Mouse (Mus musculus) liver, embryonic 14.5 days (tissue): ENCODE data around the gene Olfr740. TPM values are rescaled to one million over a fixed set of nuclear protein-coding genes. Genes with fewer than 3 reads are reported as not detected.

ENCODE experiments used
- ATAC-seq: fragments of 200-750 bp; cut with Nextera tagmentation; 2 replicates; pipeline ENCODE4 v1.8.0; 2017; ENCODE audit warnings: moderate number of reproducible peaks, mild to moderate bottlenecking, moderate library complexity; ENCODE audit not compliant: insufficient read depth
- DNase-seq, 3 experiments: peaks; one replicate each; pipeline ENCODE4 v3.0.0-alpha.2; 2012 to 2013; ENCODE audit warnings: low read depth in 3 of 3, low spot score in 3 of 3
- H3K27ac ChIP-seq: fragments of 300-500 bp; sonication (generic); 2 replicates; pipeline ENCODE4 v1.5.1; 2014; ENCODE audit warnings: moderate library complexity, mild to moderate bottlenecking, control low read depth, inconsistent platforms
- H3K27me3 ChIP-seq: fragments of 300-500 bp; sonication (generic); 2 replicates; pipeline ENCODE4 v1.6.1; 2014; ENCODE audit warnings: mild to moderate bottlenecking, low read length, moderate library complexity; ENCODE audit not compliant: control insufficient read depth, insufficient read depth
- H3K36me3 ChIP-seq: fragments of 300-500 bp; sonication (generic); replicated peaks from 2 replicates; pipeline ENCODE4 v1.6.1; 2014; ENCODE audit warnings: low read depth; ENCODE audit not compliant: control insufficient read depth, insufficient read depth
- H3K4me1 ChIP-seq, 2 experiments: fragments of 200-500 bp in 1 of 2; fragments of 300-500 bp in 1 of 2; sonication (generic) in 1 of 2; replicated peaks; 2 replicates each; pipeline ENCODE4 v1.6.1; 2012 to 2014; ENCODE audit warnings: antibody characterized with exemption in 1 of 2, inconsistent platforms in 1 of 2, low read length in 1 of 2; ENCODE audit not compliant: control insufficient read depth in 2 of 2, insufficient read depth in 2 of 2
- H3K4me2 ChIP-seq: fragments of 300-500 bp; sonication (generic); 2 replicates; pipeline ENCODE4 v1.6.1; 2014; ENCODE audit warnings: low read depth, mild to moderate bottlenecking, control low read depth, moderate library complexity
- H3K4me3 ChIP-seq, 2 experiments: fragments of 200-500 bp in 1 of 2; fragments of 300-500 bp in 1 of 2; sonication (generic) in 1 of 2; 2 replicates each; pipeline ENCODE4 v1.5.1; 2012 to 2014; ENCODE audit warnings: low read depth in 2 of 2, low read length in 2 of 2, mild to moderate bottlenecking in 2 of 2, control low read depth in 1 of 2, inconsistent platforms in 1 of 2, moderate library complexity in 1 of 2; ENCODE audit not compliant: insufficient read depth in 1 of 2
- H3K9ac ChIP-seq: fragments of 300-500 bp; sonication (generic); replicated peaks from 2 replicates; pipeline ENCODE4 v1.6.1; 2014; ENCODE audit warnings: mild to moderate bottlenecking, control low read depth, moderate library complexity
- H3K9me3 ChIP-seq: fragments of 300-500 bp; sonication (generic); 2 replicates; pipeline ENCODE4 v1.6.1; 2016; ENCODE audit warnings: low read length, mixed read lengths; ENCODE audit not compliant: control insufficient read depth
- CTCF ChIP-seq: IDR thresholded peaks from 2 replicates; pipeline ENCODE4 v1.5.1; 2016; ENCODE audit warnings: antibody characterized with exemption, low read depth, control low read depth
- EP300 ChIP-seq: IDR thresholded peaks from 2 replicates; pipeline ENCODE4 v1.6.1; 2016; ENCODE audit warnings: antibody characterized with exemption, low read depth
- WGBS: fragments of 180-500 bp; shearing (Covaris S2); extraction: QIAGEN DNeasy Blood & Tissue Kit; methylation state at CpG from one replicate; pipeline ENCODE4 v1.1.7; 2014; ENCODE audit not compliant: insufficient replicate concordance; 5-methylcytosine and 5-hydroxymethylcytosine counted together
- polyA plus RNA-seq, 2 experiments: library from polyadenylated mRNA; depleted of rRNA in 1 of 2; stranded (reverse) in 1 of 2; unstranded in 1 of 2; fragments of >200 nt; fragmentation: Nextera tagmentation in 1 of 2; extraction: Ambion mirVana in 1 of 2; gene quantifications; 2 replicates each; pipeline versions ENCODE4 v1.2.1 to v1.2.3; 2012 to 2014

Gene Olfr740
- polyA plus RNA-seq, 2 experiments, result not detected

- no peaks in the 10 kb centered on the region for H3K9me3 ChIP-seq
- H3K4me3 ChIP-seq, result no peak within 1 kb of the TSS
- H3K4me2 ChIP-seq, result no peak within 1 kb of the TSS
- no peaks in the 10 kb centered on the region for H3K4me1 ChIP-seq
- TF ChIP-seq CTCF (no peak), EP300 (no peak)
- no peaks in the 10 kb centered on the region for H3K36me3 ChIP-seq
- WGBS, result 26% methylated on average over 2 of the region's 2 CpGs
- H3K9ac ChIP-seq, result no peak within 1 kb of the TSS
- ATAC-seq (no peak), DNase-seq (no peak)
- no peak within 1 kb of the TSS for H3K27ac ChIP-seq
- H3K27me3 ChIP-seq, result no peaks in the 10 kb centered on the region
Observed at GRCm38 (mm10) chr14:50503300-50503699, 58.0 kb downstream of the Olfr740 start, which contains the start of gene Olfr742. Gene Olfr742 (plus strand): TSS chr14:50503600.

Other genes starting within 250 kb of the Olfr740 start
- not detected in 2 replicates for gene Olfr731, start 203.7 kb upstream of the Olfr740 start, polyA plus RNA-seq (2012; rRNA removed)
- not detected in 2 replicates for gene Olfr731, start 203.7 kb upstream of the Olfr740 start, polyA plus RNA-seq (2014; fragmentation: Nextera tagmentation; extraction: Ambion mirVana)
- gene Olfr732, start 161.3 kb upstream of the Olfr740 start, polyA plus RNA-seq (2012; rRNA removed), result not detected in 2 replicates
- not detected in 2 replicates for gene Olfr732, start 161.3 kb upstream of the Olfr740 start, polyA plus RNA-seq (2014; fragmentation: Nextera tagmentation; extraction: Ambion mirVana)
- not detected in 2 replicates for gene Olfr733, start 144.0 kb upstream of the Olfr740 start, polyA plus RNA-seq (2012; rRNA removed)
- not detected in 2 replicates for gene Olfr733, start 144.0 kb upstream of the Olfr740 start, polyA plus RNA-seq (2014; fragmentation: Nextera tagmentation; extraction: Ambion mirVana)
- not detected in 2 replicates for gene Olfr734, start 118.8 kb upstream of the Olfr740 start, polyA plus RNA-seq (2012; rRNA removed)
- gene Olfr734, start 118.8 kb upstream of the Olfr740 start, polyA plus RNA-seq (2014; fragmentation: Nextera tagmentation; extraction: Ambion mirVana), result not detected in 2 replicates
- not detected in 2 replicates for gene Olfr735, start 96.7 kb upstream of the Olfr740 start, polyA plus RNA-seq (2012; rRNA removed)
- not detected in 2 replicates for gene Olfr735, start 96.7 kb upstream of the Olfr740 start, polyA plus RNA-seq (2014; fragmentation: Nextera tagmentation; extraction: Ambion mirVana)
- 0.04 TPM in 2 replicates for gene Tlr11, start 87.6 kb upstream of the Olfr740 start, polyA plus RNA-seq (2012; rRNA removed)
- 0.05 TPM in 1 of 2 replicates, not detected in the other for gene Tlr11, start 87.6 kb upstream of the Olfr740 start, polyA plus RNA-seq (2014; fragmentation: Nextera tagmentation; extraction: Ambion mirVana)
- not detected in 2 replicates for gene Olfr736, start 64.4 kb upstream of the Olfr740 start, polyA plus RNA-seq (2012; rRNA removed)
- gene Olfr736, start 64.4 kb upstream of the Olfr740 start, polyA plus RNA-seq (2014; fragmentation: Nextera tagmentation; extraction: Ambion mirVana), result not detected in 2 replicates
- not detected in 2 replicates for gene Olfr738, start 38.0 kb upstream of the Olfr740 start, polyA plus RNA-seq (2012; rRNA removed)
- not detected in 2 replicates for gene Olfr738, start 38.0 kb upstream of the Olfr740 start, polyA plus RNA-seq (2014; fragmentation: Nextera tagmentation; extraction: Ambion mirVana)
- gene Olfr739, start 26.9 kb upstream of the Olfr740 start, polyA plus RNA-seq (2012; rRNA removed), result not detected in 2 replicates
- gene Olfr739, start 26.9 kb upstream of the Olfr740 start, polyA plus RNA-seq (2014; fragmentation: Nextera tagmentation; extraction: Ambion mirVana), result not detected in 2 replicates
- gene Olfr741, start 27.2 kb downstream of the Olfr740 start, polyA plus RNA-seq (2012; rRNA removed), result not detected in 2 replicates
- gene Olfr741, start 27.2 kb downstream of the Olfr740 start, polyA plus RNA-seq (2014; fragmentation: Nextera tagmentation; extraction: Ambion mirVana), result not detected in 2 replicates
- gene Olfr742, start 58.1 kb downstream of the Olfr740 start, polyA plus RNA-seq (2012; rRNA removed), result not detected in 2 replicates
- not detected in 2 replicates for gene Olfr742, start 58.1 kb downstream of the Olfr740 start, polyA plus RNA-seq (2014; fragmentation: Nextera tagmentation; extraction: Ambion mirVana)
- not detected in 2 replicates for gene Olfr743, start 76.3 kb downstream of the Olfr740 start, polyA plus RNA-seq (2012; rRNA removed)
- gene Olfr743, start 76.3 kb downstream of the Olfr740 start, polyA plus RNA-seq (2014; fragmentation: Nextera tagmentation; extraction: Ambion mirVana), result not detected in 2 replicates
- gene Olfr744, start 169.3 kb downstream of the Olfr740 start, polyA plus RNA-seq (2012; rRNA removed), result not detected in 2 replicates
- gene Olfr744, start 169.3 kb downstream of the Olfr740 start, polyA plus RNA-seq (2014; fragmentation: Nextera tagmentation; extraction: Ambion mirVana), result not detected in 2 replicates
- not detected in 2 replicates for gene Olfr745, start 193.8 kb downstream of the Olfr740 start, polyA plus RNA-seq (2012; rRNA removed)
- gene Olfr745, start 193.8 kb downstream of the Olfr740 start, polyA plus RNA-seq (2014; fragmentation: Nextera tagmentation; extraction: Ambion mirVana), result not detected in 2 replicates
- gene Olfr746, start 201.5 kb downstream of the Olfr740 start, polyA plus RNA-seq (2012; rRNA removed), result not detected in 2 replicates
- not detected in 2 replicates for gene Olfr746, start 201.5 kb downstream of the Olfr740 start, polyA plus RNA-seq (2014; fragmentation: Nextera tagmentation; extraction: Ambion mirVana)
- gene Olfr747, start 247.7 kb downstream of the Olfr740 start, polyA plus RNA-seq (2012; rRNA removed), result not detected in 2 replicates
- not detected in 2 replicates for gene Olfr747, start 247.7 kb downstream of the Olfr740 start, polyA plus RNA-seq (2014; fragmentation: Nextera tagmentation; extraction: Ambion mirVana)